Mouse (Mus musculus) liver, adult (tissue): ENCODE results near the gene Dcp1b.

Experiments
- GATA4 ChIP-seq: IDR thresholded peaks from 2 replicates; pipeline ENCODE4 v1.6.1; 2014; ENCODE audit warnings: mild to moderate bottlenecking, low read length; ENCODE audit not compliant: insufficient replicate concordance

Dcp1b gene

DNA sequence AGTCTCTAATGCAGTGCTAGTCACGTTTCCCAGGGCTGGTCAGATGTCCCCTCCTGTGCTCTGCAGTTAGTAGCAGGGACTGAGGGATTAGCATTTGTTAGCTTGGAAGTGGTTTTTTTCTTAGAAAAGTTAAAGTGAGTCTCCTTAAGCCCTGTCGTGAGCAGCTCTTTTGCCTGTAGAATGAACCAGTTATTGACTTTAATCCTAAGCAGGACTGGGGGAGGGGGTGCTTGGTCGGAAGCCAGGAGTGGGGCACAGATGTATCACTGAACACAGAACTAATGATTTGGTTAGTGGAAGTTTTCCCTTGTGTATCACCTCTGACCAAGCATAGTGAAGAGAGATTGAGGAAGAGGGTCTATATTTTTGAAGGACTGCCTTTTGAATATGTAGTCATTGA lies 8.7 kb downstream of the Dcp1b start:
- TF ChIP-seq GATA4 = no peak

DNA sequence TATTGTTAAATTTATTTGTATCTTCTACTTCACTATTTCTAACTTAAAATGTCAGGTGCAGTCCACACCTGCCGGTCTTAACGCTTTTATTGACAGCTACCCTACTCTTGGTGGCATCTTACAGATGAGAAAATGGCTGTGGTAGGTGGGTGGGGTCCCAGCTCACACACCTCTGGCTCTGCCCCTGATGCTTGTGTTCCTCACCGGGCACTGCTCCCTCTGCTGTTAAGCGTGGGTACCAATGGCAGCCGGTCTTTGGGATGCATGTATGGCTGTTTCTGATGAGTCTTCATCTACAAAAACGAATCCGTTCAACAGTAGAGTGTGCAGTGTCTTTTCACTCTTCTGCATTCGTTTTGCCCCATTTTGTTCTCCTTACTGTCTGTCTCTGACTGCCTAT lies 11.6 kb downstream of the Dcp1b start:
- TF ChIP-seq GATA4 = no peak

DNA sequence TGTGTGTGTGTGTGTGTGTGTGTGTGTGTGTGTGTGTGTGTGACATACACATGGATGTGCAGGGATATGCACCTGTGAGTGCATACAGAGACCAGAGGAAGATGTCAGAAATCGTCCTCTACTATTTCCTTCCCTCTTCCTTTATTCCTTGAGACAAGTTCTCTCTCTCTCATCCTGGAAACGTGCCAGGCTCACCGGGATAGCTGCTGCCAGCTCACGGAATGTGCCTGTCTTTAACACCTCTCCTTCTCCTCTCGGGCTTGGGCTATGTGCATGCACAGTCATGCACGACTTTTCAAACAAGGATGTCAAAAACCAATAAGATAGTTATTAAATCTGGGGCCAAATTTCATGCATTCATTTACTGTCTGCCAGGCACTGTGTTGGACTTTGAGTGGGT lies 12.6 kb downstream of the Dcp1b start:
- no peak for TF ChIP-seq GATA4

DNA sequence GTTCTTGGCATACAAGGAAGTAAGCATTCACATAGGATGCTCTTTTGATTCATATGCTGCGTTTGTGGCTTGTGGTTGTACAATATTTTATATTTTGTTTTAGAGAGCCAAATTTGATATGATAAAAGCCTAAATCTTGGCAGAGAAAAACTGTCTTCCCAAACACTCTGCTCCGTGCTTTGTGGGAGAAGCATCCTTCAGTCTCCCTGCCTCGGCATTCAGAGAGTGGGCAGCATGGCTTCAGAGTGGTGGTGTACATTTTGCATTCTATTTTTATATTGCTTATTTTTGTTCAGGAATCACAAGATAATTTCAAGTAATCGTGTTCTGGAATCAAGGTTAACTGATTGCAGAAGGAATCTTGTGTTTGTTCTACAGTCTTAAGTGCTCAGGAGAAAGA lies 16.4 kb downstream of the Dcp1b start:
- TF ChIP-seq GATA4 = no peak

DNA sequence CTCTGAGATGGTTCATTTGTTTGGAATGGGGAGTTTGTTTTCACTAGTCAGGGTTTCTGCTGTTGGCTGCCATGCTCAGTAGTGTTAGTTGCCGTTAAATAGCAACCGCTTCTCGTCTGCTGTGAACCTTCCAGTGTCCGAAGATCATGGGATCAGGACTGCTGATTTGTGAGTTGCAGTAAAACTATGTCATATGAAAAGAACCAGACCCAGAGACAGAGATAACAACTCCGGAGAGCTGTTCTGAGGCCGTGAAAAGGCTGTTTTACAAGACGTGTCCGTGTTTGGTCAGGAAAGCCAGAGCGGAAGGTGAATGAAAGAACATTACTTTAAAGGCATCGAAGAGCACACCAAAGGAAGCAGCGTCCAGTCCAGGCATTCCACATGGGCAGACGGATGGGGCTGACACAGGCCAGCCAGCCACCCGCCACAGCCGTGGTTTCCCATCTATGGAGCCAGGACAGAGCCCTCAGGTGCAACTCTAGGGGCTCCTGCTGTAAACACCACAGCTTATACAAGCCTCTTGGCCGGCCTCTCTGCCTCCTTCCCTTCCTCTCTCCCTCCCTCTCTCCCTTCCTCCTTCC lies 18.6 kb downstream of the Dcp1b start:
- no peak for TF ChIP-seq GATA4

DNA sequence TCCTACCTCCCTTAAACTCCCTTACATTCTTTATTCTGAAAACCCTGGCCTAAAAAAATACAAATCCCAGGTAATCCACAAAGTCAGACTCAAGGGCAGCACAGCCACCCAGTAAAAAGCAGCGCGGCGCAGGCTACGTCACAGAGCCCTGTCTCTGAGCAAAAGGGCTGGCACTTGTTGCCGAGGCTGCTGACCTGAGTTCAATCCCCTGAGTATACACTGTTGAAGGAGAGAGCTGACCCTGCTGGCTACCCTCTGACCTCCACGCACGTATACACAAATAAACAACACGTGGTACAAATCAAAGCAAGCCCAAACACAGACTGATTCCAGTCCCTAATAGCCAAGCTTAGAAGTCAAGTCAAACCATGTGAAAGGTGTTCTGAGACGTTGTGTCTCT lies 19.1 kb downstream of the Dcp1b start:
- no peak for TF ChIP-seq GATA4

DNA sequence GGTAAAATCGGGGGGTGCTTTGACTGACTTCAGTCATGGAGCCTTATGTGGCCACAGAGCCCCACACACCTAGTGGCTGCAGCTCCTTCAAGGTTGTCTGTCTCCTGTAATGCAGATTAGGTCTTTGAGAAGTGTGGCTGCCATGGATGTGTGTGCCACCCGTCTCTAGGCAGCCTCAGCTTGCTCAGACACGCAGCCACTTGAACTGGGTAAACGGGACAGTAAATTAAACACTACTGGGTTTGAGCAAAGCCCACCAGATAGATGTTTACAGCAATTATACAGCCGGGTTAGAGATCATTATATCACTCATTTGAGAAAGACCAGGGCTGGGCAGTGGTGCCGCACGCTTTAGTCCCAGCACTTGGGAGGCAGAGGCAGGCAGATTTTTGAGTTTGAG lies 19.5 kb downstream of the Dcp1b start:
- no peak for TF ChIP-seq GATA4

DNA sequence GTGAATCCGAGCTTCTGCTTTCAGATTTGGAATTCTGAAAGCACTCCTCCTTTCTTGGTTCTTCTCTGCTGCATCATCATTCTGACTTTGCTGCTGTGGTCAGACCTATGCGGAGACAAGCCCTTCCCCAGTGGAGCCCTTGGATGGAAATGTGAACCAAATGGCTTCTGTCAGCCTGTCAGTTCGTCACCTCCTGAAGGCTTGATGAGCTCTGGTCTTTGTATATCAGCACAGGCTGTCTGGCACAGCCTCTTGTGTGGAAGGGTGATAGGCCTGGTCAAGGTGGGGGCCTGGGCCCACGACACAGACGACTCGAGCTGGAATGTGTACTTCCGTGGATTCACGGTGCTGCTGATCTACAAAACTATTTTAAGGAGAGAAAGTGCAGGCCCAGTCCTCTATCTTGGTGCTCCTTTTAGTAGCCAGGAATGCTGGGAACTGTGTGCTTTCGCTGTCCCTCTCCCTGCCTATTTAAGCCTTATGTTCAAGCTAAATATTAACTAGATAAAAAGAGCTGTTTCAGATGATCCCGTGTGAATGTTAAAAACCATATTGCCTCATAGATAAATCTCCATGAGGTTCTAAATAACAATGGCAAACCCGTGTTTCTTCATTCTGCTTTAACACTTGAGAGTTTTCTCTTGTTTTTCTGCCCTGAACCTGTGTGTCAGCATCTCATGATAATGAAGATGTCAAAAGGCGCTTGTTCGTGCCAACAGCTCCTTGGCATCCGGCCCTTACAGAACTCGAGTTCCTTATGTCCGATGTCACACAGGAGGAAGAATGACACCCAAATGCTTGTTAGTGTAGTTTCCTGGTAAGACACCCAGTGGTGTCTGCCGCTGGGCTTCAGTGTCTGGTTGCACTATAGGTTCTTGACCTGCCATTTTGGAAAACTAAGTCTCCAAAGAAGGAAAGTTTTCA lies 21.6 kb downstream of the Dcp1b start, which contains the start of gene Cacna1c:
Gene Cacna1c (minus strand): TSS at position 37 of the 924 bp plus-strand sequence.
- no peak for TF ChIP-seq GATA4

DNA sequence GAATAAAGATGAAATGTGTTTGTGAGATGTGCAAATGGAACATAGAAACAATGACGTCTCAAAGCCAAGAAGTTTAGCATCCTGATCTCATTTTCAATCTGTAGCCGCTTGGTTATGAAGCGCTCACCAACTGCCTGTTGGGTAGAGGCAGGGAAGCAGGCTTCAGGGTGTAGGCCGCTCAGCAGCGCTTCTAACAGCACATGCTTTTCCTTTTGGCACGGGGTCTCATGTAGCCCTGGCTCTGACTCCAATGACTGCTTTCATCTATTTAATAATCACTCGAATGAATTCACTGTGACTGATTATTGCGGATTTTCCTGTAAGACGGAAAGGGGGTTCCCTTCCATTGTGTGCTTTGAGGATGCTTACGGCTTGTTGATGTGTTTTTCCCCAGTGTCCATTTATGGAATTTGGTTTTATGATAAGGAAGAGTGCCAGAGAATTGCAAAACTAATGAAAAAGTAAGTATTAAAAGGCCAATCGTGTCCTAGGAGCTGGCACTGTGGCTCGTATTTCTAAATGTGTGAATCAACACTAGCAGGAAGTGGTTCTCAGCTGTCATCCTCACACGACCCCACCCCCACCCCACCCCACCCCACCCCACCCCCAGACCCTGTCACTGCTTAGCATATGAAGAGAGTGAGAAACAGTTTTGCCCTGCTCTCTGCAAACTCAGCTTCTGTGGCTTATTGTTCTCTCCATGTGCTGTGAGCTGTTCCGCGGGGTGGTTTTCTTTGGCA lies 23.7 kb downstream of the Dcp1b start:
- no peak for TF ChIP-seq GATA4

DNA sequence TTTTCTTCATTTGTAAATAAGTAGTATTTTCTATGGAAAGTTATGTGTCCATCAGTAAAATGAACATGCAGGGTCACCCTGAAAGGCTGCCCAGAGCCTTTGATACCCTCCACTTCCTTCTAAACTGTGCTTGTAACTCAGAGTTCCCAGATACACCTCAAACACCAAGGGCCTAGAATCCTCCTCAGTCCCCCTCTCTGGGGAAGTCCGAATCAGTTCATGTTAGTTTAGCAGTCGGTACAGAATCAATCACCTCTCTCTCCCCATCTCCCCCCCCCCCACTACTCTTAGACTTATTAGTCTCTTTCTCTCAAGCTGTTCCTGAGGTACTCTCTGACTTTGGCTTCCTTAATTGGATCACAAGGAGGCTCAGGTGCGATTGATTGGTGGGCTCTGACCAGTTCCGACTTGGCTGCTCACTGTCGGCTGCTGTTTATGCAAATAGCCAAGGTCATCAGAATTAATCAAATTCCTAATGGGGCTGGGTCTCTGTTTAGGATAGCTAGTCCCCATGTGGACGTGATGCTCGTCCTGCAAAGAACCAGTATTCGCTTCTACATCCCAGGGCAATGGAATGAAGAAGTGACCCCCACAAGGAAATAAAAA lies 24.3 kb downstream of the Dcp1b start:
- TF ChIP-seq GATA4 = no peak

DNA sequence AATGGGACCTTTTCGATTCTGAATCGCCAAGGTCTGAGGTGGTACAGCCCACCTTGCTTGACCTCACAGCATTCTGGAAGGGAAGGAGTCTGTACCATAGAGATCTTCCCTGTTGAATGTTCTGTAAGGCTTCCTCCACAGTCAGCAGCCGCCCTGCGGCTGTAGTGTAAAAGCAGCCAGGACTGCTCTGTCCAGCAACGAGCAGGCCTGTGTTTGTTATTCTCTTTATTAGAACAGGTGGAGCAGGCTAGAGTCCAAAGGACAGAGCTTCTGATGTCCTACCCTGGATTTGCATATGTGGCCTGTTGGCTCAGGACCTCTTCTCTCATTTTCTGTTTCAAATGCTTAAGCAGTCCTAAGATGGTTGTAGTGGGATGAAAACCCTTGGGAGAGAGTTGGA lies 25.3 kb downstream of the Dcp1b start:
- TF ChIP-seq GATA4 = no peak

DNA sequence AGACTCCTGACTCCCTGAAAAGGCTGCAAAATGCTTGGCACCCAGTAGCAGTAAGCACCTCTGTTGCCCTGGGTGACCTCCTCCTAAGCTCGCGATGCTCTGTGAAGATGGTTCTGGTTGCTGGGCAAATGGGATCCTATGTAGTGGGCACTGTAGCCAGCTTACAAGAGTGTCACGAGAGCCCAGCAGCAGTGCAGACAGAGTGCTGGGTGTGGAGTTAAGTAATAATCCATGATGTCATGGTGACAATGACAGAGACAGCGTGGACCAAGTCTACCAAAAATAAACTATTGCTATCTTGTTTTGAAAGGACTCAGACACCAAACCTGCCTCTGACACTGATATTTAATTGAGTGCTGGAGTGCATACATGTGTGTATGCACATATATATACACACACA lies 26.5 kb downstream of the Dcp1b start:
- no peak for TF ChIP-seq GATA4

DNA sequence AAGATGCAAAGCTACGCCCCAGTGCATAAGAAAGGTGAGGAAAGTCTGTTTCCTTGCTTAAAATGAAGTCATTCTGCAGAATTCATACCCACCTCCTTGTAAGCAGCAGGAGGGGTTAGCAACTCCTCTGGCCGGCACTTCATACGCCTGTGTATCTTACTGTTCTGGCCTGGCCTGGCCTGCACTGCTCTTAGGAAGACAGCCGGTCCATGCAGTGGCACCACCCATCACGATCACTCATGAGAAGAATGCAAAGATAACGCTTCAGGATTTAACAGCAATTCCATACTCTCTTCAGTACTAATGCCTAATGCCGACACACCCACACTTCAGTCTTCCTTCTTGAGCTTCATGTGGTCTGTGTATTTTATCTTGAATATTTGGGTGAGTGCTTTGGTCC lies 29.2 kb downstream of the Dcp1b start:
- no peak for TF ChIP-seq GATA4

DNA sequence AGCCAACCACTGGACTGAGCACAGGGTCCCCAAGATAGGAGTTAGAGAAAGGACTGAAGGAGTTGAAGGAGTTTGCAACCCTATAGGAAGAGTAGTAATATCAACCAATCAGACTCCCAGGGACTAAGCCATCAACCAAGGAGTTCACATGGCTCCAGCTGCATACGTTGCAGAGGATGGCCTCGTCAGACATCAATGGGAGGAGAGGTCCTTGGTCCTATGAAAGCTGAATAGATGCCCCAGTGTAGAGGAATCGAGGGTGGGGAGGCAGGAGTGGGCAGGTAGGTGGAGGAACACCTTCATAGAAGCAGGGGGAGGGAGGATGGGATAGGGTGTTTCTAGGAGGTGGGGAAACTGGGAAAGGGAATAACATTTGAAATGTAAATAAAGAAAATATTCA lies 29.9 kb downstream of the Dcp1b start:
- TF ChIP-seq GATA4 = no peak

DNA sequence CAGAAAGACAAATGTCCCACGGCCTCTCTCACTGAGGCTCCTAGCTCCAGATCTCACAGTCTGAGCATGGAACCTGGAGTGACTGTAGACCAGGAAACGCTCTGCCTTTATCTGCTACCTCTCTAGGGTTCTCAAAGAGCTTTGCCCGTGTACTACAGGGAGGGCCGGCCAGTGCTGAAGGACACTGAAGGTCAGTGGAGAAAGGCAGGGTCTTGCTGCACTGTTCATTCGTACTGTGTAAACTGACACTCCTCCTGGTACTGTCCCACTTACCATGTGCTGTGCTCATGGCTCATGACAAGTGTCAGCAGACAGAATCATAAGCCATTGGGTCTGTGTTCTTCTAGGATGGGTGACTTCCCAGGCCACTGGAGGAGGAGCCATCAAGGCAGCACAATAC lies 38.3 kb downstream of the Dcp1b start:
- TF ChIP-seq GATA4 = no peak
